Mouse (Mus musculus) c-Kit-negative CD71-positive TER-119-positive erythroid progenitor cells, embryonic 14.5 days (primary cell): ENCODE measurements around the gene Cacybp.

Experiments
- DNase-seq: peaks from one replicate; pipeline ENCODE4 v3.0.0-alpha.2; 2013; ENCODE audit warnings: low read depth, low spot score

The Cacybp gene

DNA sequence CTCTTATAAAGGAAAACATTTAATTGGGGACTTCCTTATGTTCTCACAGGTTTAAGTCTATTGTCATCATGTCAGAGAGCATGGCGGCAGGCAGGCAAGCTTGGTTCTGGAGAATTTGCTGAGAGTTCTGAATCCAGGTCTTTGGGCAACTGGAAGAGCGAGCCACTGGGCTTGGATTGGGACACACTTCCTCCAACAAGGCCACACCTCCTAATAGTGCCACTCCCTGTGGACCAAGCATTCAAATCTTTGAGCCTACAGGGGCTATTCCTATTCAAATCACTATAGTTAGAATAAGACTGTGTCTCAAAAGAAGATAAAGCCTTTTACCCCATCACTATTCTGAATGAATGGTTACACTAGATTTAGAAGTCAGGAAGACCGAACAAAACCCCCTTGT, 5.2 kb upstream of the Cacybp start:
- DNase-seq = no peak

DNA sequence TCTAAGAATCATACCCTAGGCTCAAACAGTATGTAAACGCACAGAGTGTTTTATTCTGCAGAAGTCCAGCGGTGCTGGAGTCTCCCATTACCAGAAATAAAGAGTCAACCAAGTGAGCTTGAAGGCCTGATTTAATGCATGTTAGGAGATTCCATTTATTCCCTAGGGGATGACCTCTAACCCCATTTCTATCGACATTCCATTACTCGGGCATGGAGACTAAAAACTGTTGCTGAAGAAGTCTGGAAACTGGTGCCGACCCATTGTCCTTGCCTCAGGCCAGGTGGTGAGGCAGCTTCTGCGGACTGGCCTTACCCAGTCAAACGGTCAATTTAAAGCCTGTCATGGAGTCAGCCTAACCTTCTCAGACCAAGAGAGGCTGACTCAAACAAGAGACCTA, 1.5 kb upstream of the Cacybp start:
- DNase-seq = no peak

DNA sequence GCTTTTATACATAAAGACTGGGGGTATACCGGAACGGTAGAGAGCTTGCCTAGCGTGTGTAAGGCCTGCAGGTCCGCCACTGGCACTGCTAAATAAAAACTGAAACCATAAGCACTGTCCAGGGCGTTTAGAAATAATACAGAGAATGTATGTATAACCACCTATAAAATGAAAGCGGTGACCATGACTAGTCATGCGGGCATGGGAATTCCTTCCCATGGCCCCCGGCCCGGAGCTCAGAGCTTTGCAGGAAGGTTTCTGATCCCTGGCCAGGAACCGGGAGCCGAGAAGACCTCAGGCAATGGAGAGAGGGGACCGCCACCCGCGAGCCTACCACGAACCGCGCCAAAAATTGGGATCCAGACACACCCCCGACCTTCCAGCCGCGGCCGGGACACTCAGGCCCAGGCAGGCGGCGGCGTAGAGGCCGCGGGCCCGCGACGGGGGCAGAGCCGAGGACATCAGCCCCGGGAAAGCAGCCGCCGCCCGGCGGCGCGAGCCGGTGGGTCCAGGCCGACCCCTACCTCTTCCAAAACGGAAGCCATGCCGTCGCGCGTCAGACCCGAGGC, 468 bp downstream of the Cacybp start:
- DNase-seq = no peak

DNA sequence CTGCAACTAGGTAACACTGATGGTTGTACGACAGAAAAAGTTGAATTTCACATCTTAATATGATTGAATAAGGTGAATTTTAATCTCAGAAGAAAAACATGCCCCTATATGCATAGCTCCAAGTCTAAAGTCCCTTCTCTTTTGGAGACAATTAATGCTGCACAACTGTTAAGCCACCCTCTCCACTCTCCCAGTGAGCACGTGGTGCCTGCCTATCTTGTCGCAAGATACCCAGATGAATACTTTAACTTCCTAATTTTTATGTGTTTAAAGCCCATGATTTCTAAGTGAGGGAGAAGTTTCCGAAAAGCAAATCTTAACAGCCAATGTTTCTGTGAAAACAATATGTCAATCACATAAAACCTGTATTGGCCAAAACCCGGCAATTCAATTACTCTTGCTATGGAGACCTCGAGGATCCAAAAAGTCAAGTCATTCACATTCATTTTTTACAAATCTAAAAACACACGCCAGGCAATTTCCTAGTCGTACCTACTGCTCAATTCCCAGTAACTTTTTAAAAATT, 1.0 kb downstream of the Cacybp start:
- DNase-seq = no peak

DNA sequence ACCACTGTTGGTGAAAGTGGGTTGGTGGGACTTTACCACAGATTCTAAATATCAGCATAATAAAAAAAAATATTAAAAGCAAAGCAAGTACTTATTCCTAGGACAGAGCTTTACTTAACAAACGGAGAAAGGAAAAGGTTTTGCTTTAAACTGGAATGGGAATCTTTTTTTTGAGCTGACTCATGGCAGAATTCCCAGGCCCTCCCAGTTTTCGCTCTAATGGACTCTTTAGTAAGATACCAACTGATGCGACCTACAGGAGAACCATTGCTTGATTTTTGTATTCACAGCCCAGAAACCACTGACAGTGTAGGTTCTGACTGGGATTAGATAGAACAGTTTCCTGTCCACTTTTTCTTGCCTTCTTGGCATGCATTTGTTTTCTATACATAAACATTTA, 2.1 kb downstream of the Cacybp start:
- no peak for DNase-seq

DNA sequence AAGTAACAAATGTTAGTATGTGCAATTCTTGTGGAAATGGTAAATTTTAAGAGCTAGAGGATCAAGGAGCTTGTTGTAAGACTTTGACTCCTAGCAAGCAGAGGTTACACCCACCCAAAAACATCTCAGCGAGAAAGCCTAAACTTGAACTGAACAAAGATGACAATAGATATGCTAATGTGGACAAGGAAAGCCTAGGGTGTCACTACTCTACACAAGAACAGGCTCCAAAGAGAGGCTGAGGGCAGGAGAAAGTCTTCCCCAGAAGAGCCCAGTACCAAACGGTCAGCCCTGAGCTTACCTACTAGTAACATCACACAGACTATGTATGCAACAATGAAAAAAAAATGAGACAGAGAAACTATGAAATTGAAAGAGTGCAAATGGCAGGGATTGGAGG, 2.8 kb downstream of the Cacybp start:
- DNase-seq = no peak

DNA sequence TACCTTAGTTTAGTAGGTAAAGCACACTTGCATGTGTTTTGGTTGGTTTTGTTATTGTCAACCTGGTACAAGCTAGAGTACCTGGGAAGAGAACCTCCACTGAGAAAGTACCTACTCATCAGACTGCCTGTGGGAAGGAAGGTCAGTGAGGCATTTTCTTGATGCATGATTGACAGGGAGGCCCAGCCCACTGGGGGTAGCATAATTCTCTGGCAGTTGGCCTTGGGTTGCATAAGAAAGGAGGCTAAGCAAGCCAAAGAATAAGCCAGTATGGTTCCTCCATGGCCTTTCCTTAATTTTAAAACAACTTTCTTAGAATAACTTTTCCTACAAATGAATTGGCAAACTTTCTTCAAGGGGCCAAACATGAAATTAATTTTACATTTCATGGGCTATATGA, 7.2 kb downstream of the Cacybp start:
- no peak for DNase-seq

DNA sequence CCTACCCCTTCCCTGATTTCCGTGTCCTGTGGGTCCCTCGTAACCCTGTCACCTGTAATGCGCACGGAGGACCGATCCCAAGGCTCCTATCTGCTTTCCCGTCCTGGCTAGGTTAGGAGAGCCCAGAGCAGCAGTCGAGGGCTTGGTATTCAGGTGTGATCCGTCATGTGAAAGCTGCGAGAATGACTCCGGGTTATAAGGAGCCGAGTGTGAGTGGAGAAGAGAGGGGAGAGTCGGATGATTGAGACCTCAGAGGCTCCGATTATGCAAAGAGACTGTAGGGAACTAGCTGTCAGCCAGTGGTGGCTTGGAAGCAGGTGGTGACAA, 17.4 kb downstream of the Cacybp start:
- DNase-seq = no peak

DNA sequence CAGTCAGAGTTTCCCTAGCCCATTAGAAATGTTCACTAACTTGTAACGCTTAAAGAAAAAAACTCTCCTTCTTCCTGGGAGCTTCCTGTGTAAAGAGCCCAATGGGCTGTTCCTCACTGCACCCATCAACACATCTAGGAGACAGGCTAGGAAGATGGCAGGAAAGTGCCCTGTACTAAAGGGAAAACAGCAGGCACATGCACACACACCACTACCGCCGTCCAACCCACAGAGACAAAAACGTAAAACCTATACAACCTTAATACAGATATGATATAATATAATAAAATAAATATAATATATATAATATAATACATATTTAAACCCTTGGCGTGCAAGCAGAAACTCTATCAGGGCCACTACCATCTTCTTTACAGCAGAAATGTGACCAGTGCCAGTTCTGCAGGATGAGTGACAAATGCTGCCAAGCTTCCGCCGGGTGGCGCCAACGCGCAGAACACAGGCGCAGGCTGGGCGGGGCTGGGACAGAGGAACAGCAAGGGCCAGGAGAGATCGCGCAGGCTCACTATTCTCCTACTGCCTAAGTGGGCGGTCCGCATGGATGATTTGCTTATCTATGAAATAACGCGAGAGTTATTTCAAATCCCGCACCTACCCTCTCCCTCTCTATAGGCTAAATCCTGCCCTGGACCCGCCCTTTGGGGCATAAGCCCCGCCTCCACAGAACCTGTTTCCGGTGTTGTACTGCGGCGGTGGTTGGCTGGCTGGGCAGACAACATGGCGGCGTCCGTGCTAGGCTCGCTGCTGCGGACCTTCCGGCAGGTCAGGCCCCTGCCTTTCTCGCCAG, 17.9 kb downstream of the Cacybp start, which contains the start of gene Mrps14:
Gene Mrps14 (plus strand): TSS at position 687 of the 808 bp plus-strand sequence.
- peak; percentile 99 for DNase-seq

DNA sequence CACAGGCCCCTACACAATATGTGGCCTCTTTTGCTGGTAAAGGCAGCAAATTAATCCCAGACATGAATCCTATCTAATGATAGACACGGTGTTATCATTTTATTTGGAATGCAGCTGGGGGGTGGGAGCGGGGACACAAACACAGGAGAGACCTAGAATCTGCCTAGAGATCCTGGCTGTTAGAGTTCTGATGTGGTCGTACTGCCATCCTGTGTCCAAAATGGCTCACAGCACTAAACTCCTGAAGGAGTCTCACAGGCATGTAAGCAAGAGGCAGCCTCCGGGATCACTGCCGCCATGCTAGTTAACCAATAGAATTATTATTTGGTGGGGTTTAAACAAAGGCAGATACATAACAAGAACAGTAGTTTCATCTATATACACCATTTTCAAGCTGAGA, 28.2 kb downstream of the Cacybp start:
- DNase-seq = no peak

DNA sequence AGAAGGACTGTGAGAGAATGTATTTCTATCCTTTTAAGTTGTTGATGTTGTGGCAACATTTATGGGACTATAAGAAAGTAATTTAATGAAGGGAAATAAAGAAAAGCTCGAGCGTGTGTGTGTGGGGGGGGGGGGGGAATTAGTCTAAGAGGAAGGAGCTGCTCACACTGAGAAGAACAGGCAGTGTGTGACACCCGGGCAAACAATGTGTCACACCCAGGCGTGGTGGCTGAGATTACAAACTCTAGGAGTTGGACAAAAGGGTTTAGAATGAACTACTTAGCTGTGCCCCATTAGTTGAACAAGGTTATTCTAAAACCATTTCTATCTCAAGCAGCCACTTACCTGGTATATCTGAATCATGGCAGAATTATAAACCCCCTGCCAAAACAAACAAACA, 31.5 kb downstream of the Cacybp start:
- no peak for DNase-seq

DNA sequence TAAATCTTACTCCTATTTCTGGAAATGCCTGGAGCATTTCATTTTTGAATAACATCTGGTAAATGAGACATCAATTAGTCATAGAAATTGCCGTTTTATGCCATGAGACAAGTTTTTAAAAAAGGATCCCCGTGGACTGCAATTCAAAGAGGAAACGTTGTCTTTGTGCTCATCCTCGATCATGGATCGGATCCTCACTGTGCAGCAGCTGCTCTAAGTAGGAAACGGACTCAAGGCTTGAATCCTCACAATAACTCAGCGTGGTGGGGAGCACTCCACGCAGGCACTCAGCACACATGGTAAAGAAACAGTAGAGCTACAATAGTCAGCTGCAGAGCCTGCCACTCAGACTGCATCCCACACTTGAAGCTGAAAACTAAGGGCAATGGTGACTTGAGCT, 35.8 kb downstream of the Cacybp start:
- no peak for DNase-seq

DNA sequence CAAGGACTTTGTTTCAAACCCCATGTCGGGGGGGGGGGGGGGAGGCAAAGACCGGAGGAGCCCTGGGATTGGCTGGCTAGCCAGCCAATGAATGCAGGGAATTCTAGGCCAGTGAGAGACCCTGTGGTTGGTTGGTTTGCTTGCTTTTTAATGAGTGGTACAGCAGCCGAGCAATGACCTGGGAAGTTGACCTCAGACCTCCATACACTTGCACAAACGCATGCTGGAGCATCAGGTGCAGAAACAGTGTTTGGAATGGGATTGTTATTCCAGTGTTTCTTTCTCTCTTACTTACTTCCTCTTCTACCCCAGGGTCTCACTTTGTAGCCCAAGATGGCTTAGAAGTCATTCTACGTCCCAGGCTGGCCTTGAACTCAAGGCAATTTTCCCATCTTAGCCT, 46.1 kb downstream of the Cacybp start:
- no peak for DNase-seq

DNA sequence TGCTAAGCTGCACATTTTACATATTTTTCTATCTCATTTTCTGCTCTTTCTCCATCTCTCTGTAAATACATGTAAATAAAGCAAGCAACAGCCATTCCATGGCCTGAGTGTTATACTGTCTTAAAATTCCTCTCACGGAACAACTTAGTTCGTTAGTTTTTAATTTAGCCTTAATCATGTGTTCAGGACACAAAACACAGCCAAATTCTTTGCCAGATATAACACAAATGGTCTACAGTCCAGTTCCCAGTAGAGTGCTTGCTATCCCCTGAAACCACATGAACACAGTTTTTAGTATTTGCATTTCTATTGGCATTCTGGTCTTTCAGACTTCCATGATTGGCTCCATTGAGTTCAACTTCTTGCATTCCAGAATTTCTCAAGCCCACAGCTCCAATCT, 54.5 kb downstream of the Cacybp start:
- no peak for DNase-seq

DNA sequence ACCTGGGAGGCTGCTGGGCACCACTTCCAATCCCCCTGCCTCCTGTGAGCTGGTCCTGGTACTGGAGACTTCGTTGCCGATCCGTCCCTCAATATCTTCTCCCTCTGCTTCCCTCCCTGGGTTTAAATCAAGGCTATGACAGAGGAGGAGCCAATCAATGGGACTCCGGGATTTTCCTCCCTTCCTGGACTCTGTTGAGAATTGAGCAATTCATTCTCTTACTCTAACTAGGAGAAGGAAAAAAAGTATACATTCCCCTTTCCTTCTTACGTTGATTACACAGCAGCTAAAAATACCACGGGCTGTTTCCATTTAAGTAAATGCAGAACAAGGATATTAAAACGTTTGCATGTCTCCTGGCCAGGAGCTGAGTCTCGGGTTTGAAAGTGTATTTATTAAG, 59.2 kb downstream of the Cacybp start, which contains the start of gene Tnn:
Gene Tnn (minus strand): TSS at position 101 of the 400 bp plus-strand sequence.
- no peak for DNase-seq
